Mouse (Mus musculus) adrenal gland, postnatal 14 days (tissue): ENCODE data around the gene Bcl11a. TPM values are rescaled to one million over a fixed set of nuclear protein-coding genes. Genes with fewer than 3 reads are reported as not detected.
"Not testable (repeated sequence)": the region's sequence is repeated elsewhere in the genome, so short reads cannot be mapped to it uniquely, and the experiment has no call there.

Experiments used
- DNase-seq: peaks from one replicate; pipeline ENCODE4 v3.0.0; 2021; ENCODE audit warnings: mixed read lengths
- total RNA-seq: library from RNA; stranded (reverse); gene quantifications from 2 replicates; pipeline ENCODE4 v1.2.3, GENCODE M21; 2021

Gene Bcl11a
- total RNA-seq, 1 experiment from 2014 or later: 5.1 TPM

- DNase-seq: no peak
These were observed 21.4 kb downstream of the Bcl11a start for GRCm38 (mm10) chr11:24099215-24099614.

GRCm38 (mm10) chr11:24099886-24100293, 22.0 kb downstream of the Bcl11a start:
- no peak for DNase-seq

- no peak for DNase-seq
These were observed 22.7 kb downstream of the Bcl11a start for GRCm38 (mm10) chr11:24100449-24101070.

- DNase-seq: no peak
These were observed 23.8 kb downstream of the Bcl11a start for GRCm38 (mm10) chr11:24101625-24102024.

- no peak for DNase-seq
These were observed 24.5 kb downstream of the Bcl11a start for GRCm38 (mm10) chr11:24102372-24102771.

GRCm38 (mm10) chr11:24103128-24103742, 25.4 kb downstream of the Bcl11a start:
- no peak for DNase-seq

- DNase-seq: no peak
These were observed 29.6 kb downstream of the Bcl11a start for GRCm38 (mm10) chr11:24107414-24107813.

- DNase-seq: no peak
These were observed 31.1 kb downstream of the Bcl11a start for GRCm38 (mm10) chr11:24108974-24109373.

- DNase-seq: no peak
These were observed 31.5 kb downstream of the Bcl11a start for GRCm38 (mm10) chr11:24109388-24109787.

- no peak for DNase-seq
These were observed 32.3 kb downstream of the Bcl11a start for GRCm38 (mm10) chr11:24110113-24110512.

- no peak for DNase-seq
These were observed 33.9 kb downstream of the Bcl11a start for GRCm38 (mm10) chr11:24111720-24112119.

GRCm38 (mm10) chr11:24115017-24115752, 37.3 kb downstream of the Bcl11a start:
- no peak for DNase-seq

- no peak for DNase-seq
These were observed 38.2 kb downstream of the Bcl11a start for GRCm38 (mm10) chr11:24116041-24116440.

- DNase-seq: no peak
These were observed 38.9 kb downstream of the Bcl11a start for GRCm38 (mm10) chr11:24116582-24117318.

GRCm38 (mm10) chr11:24121136-24121535, 43.3 kb downstream of the Bcl11a start:
- DNase-seq: no peak

GRCm38 (mm10) chr11:24122899-24123298, 45.0 kb downstream of the Bcl11a start:
- no peak for DNase-seq

- DNase-seq: no peak
These were observed 46.1 kb downstream of the Bcl11a start for GRCm38 (mm10) chr11:24123991-24124390.

- no peak for DNase-seq
These were observed 47.2 kb downstream of the Bcl11a start for GRCm38 (mm10) chr11:24125098-24125497.

- DNase-seq: no peak
These were observed 50.1 kb downstream of the Bcl11a start for GRCm38 (mm10) chr11:24128001-24128400.

GRCm38 (mm10) chr11:24128880-24129279, 51.0 kb downstream of the Bcl11a start:
- DNase-seq: not testable (repeated sequence)

- DNase-seq: no peak
These were observed 51.7 kb downstream of the Bcl11a start for GRCm38 (mm10) chr11:24129358-24130185.
